In genomic region chr13:68582517-68582780, GRCm38 (mm10) we compare ENCODE assay signal across 8 mouse cellular contexts. TPM values are rescaled to one million over a fixed set of nuclear protein-coding genes. Genes with fewer than 3 reads are reported as not detected.
DNase-seq lines count a peak whose midpoint lies in the region; ATAC-seq and TF ChIP-seq lines count a peak whose summit lies in the region.

No protein-coding gene starts in this region.

- H3K79me2 ChIP-seq in MEL (ENCODE audit: control insufficient read depth, insufficient read depth, low read length, poor library complexity) = peaks cover 26% of the 10 kb centered on the region

- peak overlapping the region; percentile 98 for H3K4me3 ChIP-seq in heart, embryonic 15.5 days
- peak overlapping the region; percentile 72 to 87 for H3K4me3 ChIP-seq in MEL (ENCODE audit: control insufficient read depth in 1 of 2, insufficient read depth in 1 of 2, low read depth in 2 of 2, low read length in 2 of 2)
- peak overlapping the region; percentile 78 for H3K4me3 ChIP-seq in forebrain, embryonic 14.5 days (ENCODE audit: low read depth, low read length)
- peak overlapping the region; percentile 88 for H3K4me3 ChIP-seq in liver, postnatal 0 days (ENCODE audit: low read depth, low read length)

- H3K27me3 ChIP-seq in heart, embryonic 15.5 days = no peaks in the 10 kb centered on the region
- H3K27me3 ChIP-seq in MEL (ENCODE audit: control insufficient read depth in 1 of 2, insufficient read depth in 2 of 2, low read length in 2 of 2) = no peaks in the 10 kb centered on the region
- no peaks in the 10 kb centered on the region for H3K27me3 ChIP-seq in forebrain, embryonic 14.5 days (replicated peaks; ENCODE audit: control insufficient read depth, insufficient read depth, low read length)
- H3K27me3 ChIP-seq in liver, postnatal 0 days (ENCODE audit: insufficient read depth, low read length) = no peaks in the 10 kb centered on the region

- H3K9ac ChIP-seq in heart, embryonic 15.5 days = peak overlapping the region; percentile 89
- peak overlapping the region; percentile 78 for H3K9ac ChIP-seq in MEL (ENCODE audit: control insufficient read depth, low read depth, low read length, poor library complexity, severe bottlenecking)
- H3K9ac ChIP-seq in forebrain, embryonic 14.5 days (ENCODE audit: low read length) = peak overlapping the region; percentile 73
- H3K9ac ChIP-seq in liver, postnatal 0 days (replicated peaks) = peak overlapping the region; percentile 80

- H3K4me2 ChIP-seq in heart, embryonic 15.5 days = peak overlapping the region; percentile 89
- peak overlapping the region; percentile 81 for H3K4me2 ChIP-seq in forebrain, embryonic 14.5 days (ENCODE audit: low read length)
- H3K4me2 ChIP-seq in liver, postnatal 0 days (ENCODE audit: low read depth, low read length) = peak overlapping the region; percentile 94

- peaks cover 35% of the 10 kb centered on the region for H3K36me3 ChIP-seq in heart, embryonic 15.5 days
- peaks cover 0 to 13% of the 10 kb centered on the region in 2 experiments; a peak in 3 of 4 replicates for H3K36me3 ChIP-seq in MEL (ENCODE audit: control insufficient read depth in 1 of 2, insufficient read depth in 2 of 2, low read length in 2 of 2)
- H3K36me3 ChIP-seq in forebrain, embryonic 14.5 days (ENCODE audit: control insufficient read depth, insufficient read depth, low read length) = peaks cover 32% of the 10 kb centered on the region
- H3K36me3 ChIP-seq in liver, postnatal 0 days (replicated peaks; ENCODE audit: insufficient read depth, low read length) = peaks cover 24% of the 10 kb centered on the region

- no peak for ATAC-seq in heart, embryonic 15.5 days (replicated peaks; ENCODE audit: insufficient number of reproducible peaks, insufficient read depth, low FRiP score, low read depth)
- ATAC-seq in forebrain, embryonic 14.5 days = peak; percentile 3
- no peak for ATAC-seq in liver, postnatal 0 days
- no peak for ATAC-seq in megakaryocyte progenitor cell, adult 5-6 weeks (replicated peaks; ENCODE audit: poor library complexity)

- no peak for TF ChIP-seq EP300 in MEL (IDR thresholded peaks at IDR 0.05; ENCODE audit: low read depth in 1 of 2, low read length in 2 of 2)
- no peak for TF ChIP-seq EP300 in liver, postnatal 0 days (IDR thresholded peaks at IDR 0.05; ENCODE audit: low read depth)

- peak overlapping the region; percentile 83 for H3K27ac ChIP-seq in heart, embryonic 15.5 days
- H3K27ac ChIP-seq in MEL (ENCODE audit: control insufficient read depth, low read depth, low read length) = peak overlapping the region; percentile 36
- H3K27ac ChIP-seq in forebrain, embryonic 14.5 days (ENCODE audit: low read depth, low read length) = peak overlapping the region; percentile 33; the same call in 1 of the 2 replicates
- peak overlapping the region; percentile 83 for H3K27ac ChIP-seq in liver, postnatal 0 days (ENCODE audit: low read depth)

- no peak for TF ChIP-seq POLR2A in MEL (IDR thresholded peaks at IDR 0.05; ENCODE audit: control insufficient read depth in 1 of 2, insufficient read depth in 1 of 2, low read depth in 1 of 2, low read length in 2 of 2, poor library complexity in 1 of 2)

- no peak for TF ChIP-seq CTCF in MEL (IDR thresholded peaks at IDR 0.05 in 2 of 3, conservative IDR thresholded peaks at IDR 0.05 in 1 of 3; ENCODE audit: control insufficient read depth in 1 of 3, insufficient read depth in 1 of 3, low read depth in 2 of 3, low read length in 3 of 3, poor library complexity in 1 of 3, severe bottlenecking in 1 of 3)
- no peak for TF ChIP-seq CTCF in liver, postnatal 0 days (IDR thresholded peaks at IDR 0.05; ENCODE audit: low read depth)

- DNase-seq in heart, adult 11 months = no peak
- peak; percentile 52 for DNase-seq in MEL (ENCODE audit: low read depth, low spot score)
- DNase-seq in forebrain, embryonic 14.5 days (ENCODE audit: low spot score) = no peak
- no peak for DNase-seq in liver, postnatal 0 days
- no peak for DNase-seq in frontal cortex, postnatal 10 days (ENCODE audit: low spot score in 2 of 2)
- DNase-seq in right cerebral cortex, adult 2 months (ENCODE audit: low spot score in 2 of 2) = no peak

- H3K9me3 ChIP-seq in heart, embryonic 15.5 days (replicated peaks) = no peaks in the 10 kb centered on the region
- no peaks in the 10 kb centered on the region for H3K9me3 ChIP-seq in MEL (replicated peaks; ENCODE audit: insufficient read depth, low read length)
- no peaks in the 10 kb centered on the region for H3K9me3 ChIP-seq in forebrain, embryonic 14.5 days (replicated peaks; ENCODE audit: control insufficient read depth, low read length)
- H3K9me3 ChIP-seq in liver, postnatal 0 days (ENCODE audit: low read length) = no peaks in the 10 kb centered on the region

- peaks cover 9% of the 10 kb centered on the region for H3K4me1 ChIP-seq in heart, embryonic 15.5 days (replicated peaks)
- H3K4me1 ChIP-seq in MEL (ENCODE audit: control insufficient read depth in 1 of 2, insufficient read depth in 2 of 2, low read length in 2 of 2) = peaks cover 0 to 2% of the 10 kb centered on the region in 2 experiments; a peak in 1 of 4 replicates
- H3K4me1 ChIP-seq in forebrain, embryonic 14.5 days (ENCODE audit: control insufficient read depth, insufficient read depth, low read length) = peaks cover 9% of the 10 kb centered on the region
- peaks cover 7% of the 10 kb centered on the region for H3K4me1 ChIP-seq in liver, postnatal 0 days (ENCODE audit: insufficient read depth)

- TF ChIP-seq RAD21 in MEL (IDR thresholded peaks at IDR 0.05; ENCODE audit: low read depth, low read length) = no peak

- 0% methylated on average over 11 of the region's 11 CpGs for whole genome bisulfite sequencing in heart, embryonic 15.5 days
- WGBS in forebrain, embryonic 14.5 days = 1% methylated on average over 11 of the region's 11 CpGs
- WGBS in liver, postnatal 0 days (ENCODE audit: insufficient replicate concordance) = 1% methylated on average over 11 of the region's 11 CpGs

TF ChIP-seq in MEL, 35 proteins besides CTCF, POLR2A, EP300 and RAD21:
- no peak for TF ChIP-seq MXI1 (IDR thresholded peaks at IDR 0.05; ENCODE audit: low read depth, low read length)
- TF ChIP-seq ZC3H11A (IDR thresholded peaks at IDR 0.05; ENCODE audit: low read depth, low read length) = no peak
- TF ChIP-seq TCF12 (IDR thresholded peaks at IDR 0.05; ENCODE audit: low read depth, low read length) = no peak
- TF ChIP-seq POLR2AphosphoS5 (IDR thresholded peaks at IDR 0.05; ENCODE audit: borderline replicate concordance, low read depth, low read length) = no peak
- TF ChIP-seq KAT2A (conservative IDR thresholded peaks at IDR 0.05; ENCODE audit: low read depth, low read length) = no peak
- no peak for TF ChIP-seq E2F4 (IDR thresholded peaks at IDR 0.05; ENCODE audit: borderline replicate concordance, low read depth, low read length)
- TF ChIP-seq ZMIZ1 (IDR thresholded peaks at IDR 0.05; ENCODE audit: low read depth, low read length) = no peak
- TF ChIP-seq USF1 (IDR thresholded peaks at IDR 0.05; ENCODE audit: low read depth, low read length) = peak; percentile 67
- no peak for TF ChIP-seq HCFC1 (IDR thresholded peaks at IDR 0.05; ENCODE audit: low read depth, low read length)
- no peak for TF ChIP-seq MYC (IDR thresholded peaks at IDR 0.05; ENCODE audit: low read depth, low read length)
- no peak for TF ChIP-seq CHD2 (IDR thresholded peaks at IDR 0.05; ENCODE audit: low read length)
- TF ChIP-seq ELF1 (IDR thresholded peaks at IDR 0.05; ENCODE audit: low read depth, low read length) = no peak
- no peak for TF ChIP-seq JUND (IDR thresholded peaks at IDR 0.05; ENCODE audit: low read depth, low read length)
- no peak for TF ChIP-seq UBTF (IDR thresholded peaks at IDR 0.05; ENCODE audit: borderline replicate concordance, insufficient read depth, low read depth, low read length)
- no peak for TF ChIP-seq MAFK (IDR thresholded peaks at IDR 0.05; ENCODE audit: borderline replicate concordance, low read depth, low read length)
- TF ChIP-seq ZNF384 (IDR thresholded peaks at IDR 0.05; ENCODE audit: low read depth, low read length) = no peak
- peak; percentile 85 for TF ChIP-seq BHLHE40 (IDR thresholded peaks at IDR 0.05; ENCODE audit: borderline replicate concordance, low read depth, low read length)
TF ChIP-seq in MEL: peak in this region for 2.

RNA-seq across cellular contexts. Expression of gene Fastkd3, which starts 0.4 kb away (rescaled TPM):
- polyA plus RNA-seq in heart, embryonic 15.5 days (2015; fragmentation: Nextera tagmentation; extraction: Ambion mirVana) = 16.7 and 20.5 TPM in 2 replicates
- total RNA-seq in MEL (2012; rRNA removed) = 16.7 and 18.8 TPM in 2 replicates
- 10 to 100 TPM in 1 of 2 experiments, not detected in 1; 21.5 TPM for polyA plus RNA-seq in MEL (2012; ENCODE audit: insufficient read depth in 1 of 2, insufficient read length in 2 of 2, low read depth in 1 of 2, low replicate concordance in 2 of 2, missing spikeins in 1 of 2)
- polyA plus RNA-seq in forebrain, embryonic 14.5 days (2014; fragmentation: Nextera tagmentation; extraction: Ambion mirVana) = 28.5 and 31.1 TPM in 2 replicates
- 8.4 and 9.2 TPM in 2 replicates for polyA plus RNA-seq in liver, postnatal 0 days (2015; fragmentation: Nextera tagmentation; extraction: Ambion mirVana)
- total RNA-seq in megakaryocyte progenitor cell, adult 5-6 weeks (2015) = 30.8 and 37.9 TPM in 2 replicates
- total RNA-seq in megakaryocyte progenitor cell, adult 5-6 weeks (2017) = 14.3 and 19.1 TPM in 2 replicates

RNA-seq across cellular contexts. Expression of gene Mtrr, which starts 0.5 kb away (rescaled TPM):
- polyA plus RNA-seq in heart, embryonic 15.5 days (2015; fragmentation: Nextera tagmentation; extraction: Ambion mirVana) = 17.7 and 20.0 TPM in 2 replicates
- total RNA-seq in MEL (2012; rRNA removed) = 16.3 and 20.8 TPM in 2 replicates
- polyA plus RNA-seq in MEL (2012; ENCODE audit: insufficient read depth in 1 of 2, insufficient read length in 2 of 2, low read depth in 1 of 2, low replicate concordance in 2 of 2, missing spikeins in 1 of 2) = 10 to 100 TPM in 1 of 2 experiments, not detected in 1; 18.0 TPM
- 10.4 and 12.8 TPM in 2 replicates for polyA plus RNA-seq in forebrain, embryonic 14.5 days (2014; fragmentation: Nextera tagmentation; extraction: Ambion mirVana)
- polyA plus RNA-seq in liver, postnatal 0 days (2015; fragmentation: Nextera tagmentation; extraction: Ambion mirVana) = 3.3 and 6.4 TPM in 2 replicates
- 8.2 and 13.7 TPM in 2 replicates for total RNA-seq in megakaryocyte progenitor cell, adult 5-6 weeks (2015)
- total RNA-seq in megakaryocyte progenitor cell, adult 5-6 weeks (2017) = 12.7 and 19.8 TPM in 2 replicates

RNA-seq across cellular contexts. Expression of gene 1700001L19Rik, which starts 14.8 kb away (rescaled TPM):
- polyA plus RNA-seq in heart, embryonic 15.5 days (2015; fragmentation: Nextera tagmentation; extraction: Ambion mirVana) = 0.21 and 0.74 TPM in 2 replicates
- total RNA-seq in MEL (2012; rRNA removed) = not detected in 2 replicates
- not detected for polyA plus RNA-seq in MEL (2012; ENCODE audit: insufficient read depth in 1 of 2, insufficient read length in 2 of 2, low read depth in 1 of 2, low replicate concordance in 2 of 2, missing spikeins in 1 of 2)
- polyA plus RNA-seq in forebrain, embryonic 14.5 days (2014; fragmentation: Nextera tagmentation; extraction: Ambion mirVana) = 3.3 and 4.4 TPM in 2 replicates
- polyA plus RNA-seq in liver, postnatal 0 days (2015; fragmentation: Nextera tagmentation; extraction: Ambion mirVana) = not detected in 2 replicates
- not detected in 2 replicates for total RNA-seq in megakaryocyte progenitor cell, adult 5-6 weeks (2015)
- total RNA-seq in megakaryocyte progenitor cell, adult 5-6 weeks (2017) = not detected in 2 replicates

Comparison
In these comparisons a context has a peak if more than half of its experiments do, and no peak if none do; other contexts are left out.
1. H3K27ac ChIP-seq: peak in every context shown above with its lines; median percentile 83 in heart, embryonic 15.5 days; 83 in liver, postnatal 0 days; 36 in MEL; 33 in forebrain, embryonic 14.5 days.